Comparison of ENCODE assay signal across 19 mouse cellular contexts in the genomic region with DNA sequence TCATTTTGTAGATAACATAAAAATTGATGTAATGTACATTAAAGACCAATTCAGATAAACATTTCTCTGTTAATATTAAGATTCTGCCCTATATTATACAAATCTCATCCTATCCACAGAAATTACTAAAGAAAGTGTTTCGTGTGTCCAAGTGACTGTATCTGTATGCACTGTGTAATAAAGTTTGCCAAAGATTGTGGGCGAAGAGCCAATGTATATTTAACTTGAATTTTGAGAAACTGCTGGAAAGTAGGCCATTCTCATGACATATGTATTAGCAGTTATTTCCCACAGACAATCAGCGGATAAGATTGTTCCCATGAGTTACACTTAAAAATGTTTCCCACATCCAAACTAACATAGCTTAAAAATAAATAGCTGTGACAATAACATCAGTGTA.
"Had no signal": no experiment of that assay in that cellular context is flagged by ENCODE, and none has a peak within 500 bp of the region (broad histone marks: within the 10 kb centered on the region; RNA-seq: fewer than 3 reads in every experiment).

No protein-coding gene starts in this region.

- H3K4me1 ChIP-seq: midbrain, embryonic 10.5 days; midbrain, embryonic 12.5 days; neural tube, embryonic 13.5 days; neural tube, embryonic 15.5 days had no signal

- H3K4me3 ChIP-seq: midbrain, embryonic 10.5 days; midbrain, embryonic 12.5 days; myocyte; neural tube, embryonic 13.5 days; neural tube, embryonic 15.5 days had no signal

- H3K9me3 ChIP-seq: midbrain, embryonic 10.5 days; midbrain, embryonic 12.5 days; neural tube, embryonic 13.5 days; neural tube, embryonic 15.5 days had no signal

- ATAC-seq: midbrain, embryonic 16.5 days had no signal

- H3K27me3 ChIP-seq: midbrain, embryonic 12.5 days; neural tube, embryonic 13.5 days; neural tube, embryonic 15.5 days had no signal

- H3K4me2 ChIP-seq: midbrain, embryonic 12.5 days; neural tube, embryonic 13.5 days; neural tube, embryonic 15.5 days had no signal

- H3K9ac ChIP-seq: liver, embryonic 14.5 days; midbrain, embryonic 12.5 days; neural tube, embryonic 13.5 days; neural tube, embryonic 15.5 days had no signal

- DNase-seq: lung, adult 18-20 months; lung, postnatal 10 days; lung, postnatal 4 days; midbrain, embryonic 14.5 days; retina, postnatal 1 day; right cerebral cortex, adult 18-20 months; right cerebral cortex, postnatal 25 days; right cerebral cortex, postnatal 4 days; spleen, adult 18-20 months; thymus, adult 18-20 months; thymus, postnatal 14 days; thymus, postnatal 36 days had no signal

- H3K27ac ChIP-seq: liver, embryonic 14.5 days; midbrain, embryonic 10.5 days; midbrain, embryonic 12.5 days; neural tube, embryonic 13.5 days; neural tube, embryonic 15.5 days had no signal

- H3K36me3 ChIP-seq: midbrain, embryonic 10.5 days; midbrain, embryonic 12.5 days; neural tube, embryonic 13.5 days; neural tube, embryonic 15.5 days had no signal
